Mouse (Mus musculus): ENCODE results near the gene Capns2. TPM values are rescaled to one million over a fixed set of nuclear protein-coding genes. Genes with fewer than 3 reads are reported as not detected.

The Capns2 gene
- total and polyA plus RNA-seq, 3 experiments, result not detected

DNA sequence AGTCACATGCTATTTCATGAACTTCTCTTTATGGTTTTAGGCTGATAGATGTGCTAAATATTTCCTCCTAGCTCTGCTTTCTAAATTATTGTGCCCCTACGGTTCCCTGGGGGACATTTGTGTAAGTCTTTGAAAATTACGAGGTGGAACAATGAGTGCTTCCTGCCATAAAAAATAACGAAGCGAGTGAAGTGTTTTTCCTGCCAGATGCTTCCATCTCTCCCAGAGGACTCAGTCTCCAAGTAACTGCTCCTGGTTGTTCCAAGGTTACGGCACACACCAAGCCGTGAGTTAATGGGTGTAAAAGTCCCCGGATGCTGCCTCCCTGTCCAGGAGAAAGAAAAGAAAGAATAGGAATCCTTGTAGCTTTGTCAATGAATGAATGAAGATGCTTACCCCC lies 30.9 kb upstream of the Capns2 start:
- TF ChIP-seq SMC3 (IDR thresholded peaks at IDR 0.05; ENCODE audit: low read depth, low read length) (no peak), CHD2 (IDR thresholded peaks at IDR 0.05; ENCODE audit: low read length) (no peak), ZC3H11A (IDR thresholded peaks at IDR 0.05; ENCODE audit: low read depth, low read length) (no peak), EP300 (IDR thresholded peaks at IDR 0.05; ENCODE audit: low read length) (no peak), GABPA (IDR thresholded peaks at IDR 0.05; ENCODE audit: insufficient replicate concordance, low read depth, low read length) (no peak), JUND (conservative IDR thresholded peaks at IDR 0.05; ENCODE audit: low read depth, low read length) (no peak), MYC (IDR thresholded peaks at IDR 0.05; ENCODE audit: low read depth, low read length) (no peak), MXI1 (IDR thresholded peaks at IDR 0.05; ENCODE audit: low read depth, low read length) (no peak), RCOR1 (conservative IDR thresholded peaks at IDR 0.05; ENCODE audit: low read depth, low read length) (no peak), ZMIZ1 (IDR thresholded peaks at IDR 0.05; ENCODE audit: low read depth, low read length) (no peak), MAZ (IDR thresholded peaks at IDR 0.05; ENCODE audit: low read depth, low read length) (no peak), ETS1 (conservative IDR thresholded peaks at IDR 0.05; ENCODE audit: low read depth, low read length) (no peak), JUN (IDR thresholded peaks at IDR 0.05; ENCODE audit: insufficient read depth, low read depth, low read length) (no peak), TBP (conservative IDR thresholded peaks at IDR 0.05; ENCODE audit: low read depth, low read length) (no peak), CHD1 (IDR thresholded peaks at IDR 0.05; ENCODE audit: low read depth, low read length) (no peak), ZKSCAN1 (IDR thresholded peaks at IDR 0.05; ENCODE audit: borderline replicate concordance, low read depth, low read length) (no peak), MAFK (IDR thresholded peaks at IDR 0.05; ENCODE audit: insufficient replicate concordance, low read length) (no peak), ELF1 (IDR thresholded peaks at IDR 0.05; ENCODE audit: low read depth, low read length) (no peak), MEF2A (IDR thresholded peaks at IDR 0.05; ENCODE audit: borderline replicate concordance, low read depth, low read length) (no peak), UBTF (IDR thresholded peaks at IDR 0.05; ENCODE audit: low read depth, low read length) (no peak)
- Histone ChIP-seq H3K9ac (ENCODE audit: insufficient read depth, low read depth) (no peak overlapping the region), H3K4me3 (replicated peaks in 1 of 3; ENCODE audit: low read depth in 2 of 3, low read length in 2 of 3, poor library complexity in 1 of 3) (no peak overlapping the region), H3K79me2 (replicated peaks; ENCODE audit: control insufficient read depth, extremely low read depth, insufficient read depth, poor library complexity, severe bottlenecking) (no peaks in the 10 kb centered on the region), H3K36me3 (replicated peaks in 1 of 2; ENCODE audit: control insufficient read depth in 1 of 2, insufficient read depth in 1 of 2, low read length in 1 of 2) (no peaks in the 10 kb centered on the region), H3K27me3 (replicated peaks) (no peaks in the 10 kb centered on the region), H3K4me1 (ENCODE audit: control insufficient read depth in 1 of 2, insufficient read depth in 2 of 2) (no peaks in the 10 kb centered on the region), H3K4me2 (ENCODE audit: insufficient read depth, low read depth, poor library complexity, severe bottlenecking) (no peak overlapping the region), H3K27ac (ENCODE audit: insufficient read depth, low read depth) (no peak overlapping the region), H3K9me3 (replicated peaks; ENCODE audit: low read length) (peaks cover 63% of the 10 kb centered on the region)
- in situ Hi-C loops (cut with MboI; ENCODE audit: low pct_ligation_motif_present, low pct_unique_long_range_greater_than_20kb, low sequenced_read_pairs) (no loop called here), dilution Hi-C loops (cut with MboI; ENCODE audit: extremely low pct_ligation_motif_present, extremely low pct_unique_long_range_greater_than_20kb, low sequenced_read_pairs) (no loop called here)
- DNase-seq (ENCODE audit: extremely low read depth), result no peak

- H3K27me3 ChIP-seq (replicated peaks), result no peaks in the 10 kb centered on the region
- no peaks in the 10 kb centered on the region for H3K4me1 ChIP-seq (ENCODE audit: control insufficient read depth in 1 of 2, insufficient read depth in 2 of 2)
- DNase-seq (ENCODE audit: extremely low read depth), result no peak
- dilution Hi-C loops (cut with MboI; ENCODE audit: extremely low pct_ligation_motif_present, extremely low pct_unique_long_range_greater_than_20kb, low sequenced_read_pairs), result no loop called here
- no peak overlapping the region for H3K4me3 ChIP-seq (replicated peaks in 1 of 3; ENCODE audit: low read depth in 2 of 3, low read length in 2 of 3, poor library complexity in 1 of 3)
- no peaks in the 10 kb centered on the region for H3K79me2 ChIP-seq (replicated peaks; ENCODE audit: control insufficient read depth, extremely low read depth, insufficient read depth, poor library complexity, severe bottlenecking)
- TF ChIP-seq HCFC1 (IDR thresholded peaks at IDR 0.05; ENCODE audit: low read depth, low read length) (no peak), IRF4 (IDR thresholded peaks at IDR 0.05; ENCODE audit: low read depth, low read length) (no peak), ELF1 (IDR thresholded peaks at IDR 0.05; ENCODE audit: low read depth, low read length) (no peak), CTCF (conservative IDR thresholded peaks at IDR 0.05 in 1 of 2, IDR thresholded peaks at IDR 0.05 in 1 of 2; ENCODE audit: low read depth in 2 of 2, low read length in 2 of 2) (no peak), BHLHE40 (IDR thresholded peaks at IDR 0.05; ENCODE audit: low read depth, low read length) (no peak)
- H3K9ac ChIP-seq (ENCODE audit: insufficient read depth, low read depth), result no peak overlapping the region
- in situ Hi-C loops (cut with MboI; ENCODE audit: low pct_ligation_motif_present, low pct_unique_long_range_greater_than_20kb, low sequenced_read_pairs), result no loop called here
- no peak overlapping the region for H3K27ac ChIP-seq (ENCODE audit: insufficient read depth, low read depth)
- no peak overlapping the region for H3K4me2 ChIP-seq (ENCODE audit: insufficient read depth, low read depth, poor library complexity, severe bottlenecking)
- H3K36me3 ChIP-seq (replicated peaks in 1 of 2; ENCODE audit: control insufficient read depth in 1 of 2, insufficient read depth in 1 of 2, low read length in 1 of 2), result no peaks in the 10 kb centered on the region
- H3K9me3 ChIP-seq (replicated peaks; ENCODE audit: low read length), result peaks cover 70% of the 10 kb centered on the region
Observed at GRCm38 (mm10) chr8:92872063-92872759, 29.0 kb upstream of the Capns2 start.

Data from CH12.LX (cell line).